Mouse (Mus musculus) left cerebral cortex, postnatal 10 days (tissue): ENCODE results near the gene Baiap2l1. TPM values are rescaled to one million over a fixed set of nuclear protein-coding genes. Genes with fewer than 3 reads are reported as not detected.

Experiments used
- DNase-seq, 2 experiments: peaks; one replicate each; pipeline ENCODE4 v3.0.0; 2021 to 2022; ENCODE audit warnings: low spot score in 2 of 2, mixed read lengths in 1 of 2; ENCODE audit errors: extremely low spot score in 1 of 2
- intact Hi-C: fragments of 180-260 bp; cut with DNase I; formaldehyde crosslinking; loops from one replicate; pipeline ENCODE4 v1.15.1; 2025
- total RNA-seq, 2 experiments: library from RNA; stranded (reverse); gene quantifications; 2 replicates each; pipeline ENCODE4 v1.2.3; 2021

Gene Baiap2l1
- total RNA-seq, 2 experiments from 2014 or later = 0.30 to 0.41 TPM

DNA sequence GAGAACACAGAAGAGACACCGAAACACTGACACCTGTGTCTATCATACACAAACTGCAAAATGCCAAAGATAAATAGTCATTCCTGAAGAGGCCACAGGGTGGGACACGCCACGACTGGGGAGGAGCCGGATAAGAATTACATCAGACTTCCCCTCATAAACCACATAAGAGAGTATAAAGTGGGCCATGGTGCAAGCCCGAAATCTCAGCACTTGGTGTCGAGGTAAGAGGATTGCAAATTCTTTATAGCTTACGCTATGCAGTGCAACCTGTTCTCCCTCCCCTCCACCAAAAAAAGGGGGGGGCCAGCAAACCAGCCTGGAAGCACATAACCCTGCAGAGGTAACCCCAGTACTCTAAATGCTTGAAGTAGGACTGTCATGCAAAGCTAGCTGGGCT is 63.0 kb downstream of the Baiap2l1 start:
- DNase-seq = no peak
- intact Hi-C loops = no loop called here

DNA sequence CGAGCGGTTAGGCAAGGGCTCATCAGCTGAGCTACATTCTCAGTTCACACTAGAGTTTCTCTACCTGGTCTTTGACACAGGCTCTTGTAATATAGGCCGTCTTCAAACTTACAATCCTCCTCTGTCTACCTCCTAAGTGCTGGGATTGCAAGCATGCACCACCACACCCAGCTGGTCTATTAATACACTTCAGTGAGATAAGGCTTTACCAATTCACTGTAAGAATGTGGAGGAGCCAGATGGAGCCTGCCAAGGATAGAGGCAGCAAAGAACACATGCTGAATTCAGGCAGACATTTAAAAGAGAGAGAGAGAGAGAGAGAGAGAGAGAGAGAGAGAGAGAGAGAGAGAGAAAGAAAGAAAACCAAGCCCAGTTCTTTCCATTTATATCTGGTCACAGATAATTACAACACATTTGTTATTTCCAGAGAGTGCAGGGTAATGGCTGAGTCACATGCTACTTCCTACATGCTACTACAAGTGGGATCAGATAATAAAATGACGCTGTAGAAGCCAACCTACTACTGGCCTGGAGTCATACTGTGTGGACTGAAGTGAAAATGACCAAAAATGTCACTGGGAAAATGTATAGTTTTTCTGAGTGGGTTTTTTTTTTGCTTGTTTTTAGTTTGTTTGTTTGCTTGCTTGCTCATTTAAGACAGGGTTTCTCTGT is 68.0 kb downstream of the Baiap2l1 start:
- peak in 1 of 2 experiments; percentile 50 for DNase-seq
- intact Hi-C loops = no loop called here

DNA sequence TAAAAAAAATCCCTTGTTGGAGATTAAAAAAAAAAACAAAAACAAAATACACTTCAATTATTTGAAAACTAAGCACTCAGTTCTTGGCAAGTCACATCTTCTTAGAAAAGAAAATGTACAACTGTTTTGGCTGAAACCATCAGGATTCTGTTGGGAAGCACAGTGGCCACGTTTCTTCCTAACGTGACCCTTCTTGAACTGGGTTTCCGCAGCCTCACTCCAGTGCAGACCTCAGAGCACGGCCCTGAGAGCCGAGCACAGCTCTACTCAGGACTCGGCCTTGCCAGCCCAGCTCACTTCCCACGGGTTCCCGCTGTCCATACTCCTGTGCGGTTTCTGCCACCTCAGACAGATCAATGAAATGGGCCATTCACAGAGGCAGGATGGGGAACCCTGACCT is 69.5 kb downstream of the Baiap2l1 start:
- no peak for DNase-seq
- intact Hi-C loops = no loop called here

DNA sequence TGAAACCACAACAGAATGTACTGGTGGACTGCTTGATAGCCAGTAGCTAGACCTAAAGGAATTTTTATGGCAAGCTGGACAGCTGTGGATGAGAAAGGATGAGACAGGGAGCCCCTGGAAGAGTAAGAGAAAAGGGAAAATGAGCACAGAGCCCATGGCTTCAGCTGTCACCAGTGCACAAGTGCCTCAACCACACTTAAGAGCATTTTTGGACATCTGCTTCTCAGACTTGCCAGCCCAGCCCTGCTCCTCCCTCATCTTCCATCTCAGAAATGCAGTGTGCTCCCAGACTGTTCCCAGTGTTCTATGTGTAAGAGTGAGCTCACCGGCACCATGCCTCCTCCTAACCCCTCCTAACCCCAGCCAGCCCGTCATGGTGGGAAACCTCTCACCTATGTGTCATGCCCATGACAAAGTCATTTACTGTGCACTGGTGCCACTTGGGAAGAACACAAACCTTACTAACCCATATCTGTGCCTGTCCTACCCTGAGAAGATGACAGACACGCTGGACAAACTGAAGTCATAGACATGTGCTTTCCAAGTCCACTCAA is 70.6 kb downstream of the Baiap2l1 start:
- DNase-seq = no peak
- intact Hi-C loops = no loop called here

DNA sequence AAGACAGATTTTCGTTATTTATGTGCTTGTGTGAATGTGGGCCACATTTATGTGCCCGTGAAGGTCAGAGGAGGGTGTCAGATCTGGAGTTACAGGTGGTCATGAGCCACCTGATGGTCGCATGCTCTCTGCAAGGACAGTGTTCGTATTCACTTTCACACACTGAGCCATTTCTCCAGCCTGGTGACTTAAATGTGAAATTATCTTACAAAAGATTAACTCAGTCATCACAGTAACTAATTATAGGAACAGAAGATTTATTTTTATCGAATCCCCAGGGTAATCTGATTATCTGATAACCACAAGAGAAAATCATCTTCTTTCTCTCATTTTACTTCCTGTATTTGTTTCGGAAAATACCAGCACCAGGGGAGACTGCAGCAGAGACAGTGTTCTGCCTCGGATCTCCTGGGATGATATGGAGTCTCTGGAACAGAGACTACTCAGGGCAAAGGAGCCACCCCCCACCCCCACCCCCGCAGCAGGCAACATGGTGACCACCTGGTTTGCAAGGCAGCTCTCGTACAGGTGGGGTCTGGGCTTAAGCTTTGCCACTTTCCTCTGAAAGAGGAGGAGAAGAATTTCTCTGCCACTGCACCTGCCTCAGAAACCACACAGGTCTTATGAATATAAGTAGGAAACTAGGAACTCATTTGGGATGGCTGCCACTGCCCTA is 71.2 kb downstream of the Baiap2l1 start:
- DNase-seq = no peak
- intact Hi-C loops = no loop called here

DNA sequence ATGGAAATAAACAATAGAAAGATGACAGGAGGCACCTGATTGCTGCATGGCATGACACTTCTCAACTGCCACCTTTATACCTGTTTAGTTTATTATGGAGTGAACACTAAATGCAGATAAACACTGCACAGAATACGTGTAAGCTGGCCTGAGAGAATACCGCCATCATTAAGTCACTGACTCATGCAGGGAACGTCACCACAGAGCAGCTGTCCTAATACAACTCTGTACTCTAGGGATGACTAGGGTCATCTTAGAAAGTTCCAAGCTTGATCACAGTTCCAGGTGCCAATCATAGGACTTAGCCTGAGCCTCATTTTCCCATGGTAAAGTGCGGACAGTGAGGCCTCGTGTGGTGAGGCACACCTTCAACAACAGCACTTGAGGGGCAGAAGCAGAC is 73.3 kb downstream of the Baiap2l1 start:
- DNase-seq = no peak
- intact Hi-C loops = no loop called here

DNA sequence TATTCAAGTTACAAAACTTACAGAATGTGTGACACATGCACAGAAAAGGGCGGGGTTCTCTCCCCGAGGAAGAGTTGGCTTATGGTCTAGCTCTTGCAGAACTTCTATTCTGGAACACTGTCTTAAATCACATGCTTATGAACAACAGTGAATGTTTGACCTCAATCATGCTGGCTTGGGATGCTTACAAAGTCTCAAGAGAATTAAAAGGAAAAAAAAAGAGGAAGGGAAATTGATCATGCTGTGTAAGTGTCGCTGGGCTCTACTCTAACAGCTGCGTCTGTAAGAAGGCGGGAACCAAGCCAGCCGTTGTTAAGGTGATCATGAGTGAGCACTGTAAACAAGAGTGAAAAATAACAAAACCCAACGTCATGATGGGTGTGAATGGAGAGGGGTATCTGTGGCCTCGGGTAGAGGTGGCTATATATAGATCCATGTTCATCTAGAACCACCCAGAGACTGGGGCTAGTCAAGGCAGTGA is 74.3 kb downstream of the Baiap2l1 start:
- intact Hi-C loops = no loop called here
- no peak for DNase-seq

DNA sequence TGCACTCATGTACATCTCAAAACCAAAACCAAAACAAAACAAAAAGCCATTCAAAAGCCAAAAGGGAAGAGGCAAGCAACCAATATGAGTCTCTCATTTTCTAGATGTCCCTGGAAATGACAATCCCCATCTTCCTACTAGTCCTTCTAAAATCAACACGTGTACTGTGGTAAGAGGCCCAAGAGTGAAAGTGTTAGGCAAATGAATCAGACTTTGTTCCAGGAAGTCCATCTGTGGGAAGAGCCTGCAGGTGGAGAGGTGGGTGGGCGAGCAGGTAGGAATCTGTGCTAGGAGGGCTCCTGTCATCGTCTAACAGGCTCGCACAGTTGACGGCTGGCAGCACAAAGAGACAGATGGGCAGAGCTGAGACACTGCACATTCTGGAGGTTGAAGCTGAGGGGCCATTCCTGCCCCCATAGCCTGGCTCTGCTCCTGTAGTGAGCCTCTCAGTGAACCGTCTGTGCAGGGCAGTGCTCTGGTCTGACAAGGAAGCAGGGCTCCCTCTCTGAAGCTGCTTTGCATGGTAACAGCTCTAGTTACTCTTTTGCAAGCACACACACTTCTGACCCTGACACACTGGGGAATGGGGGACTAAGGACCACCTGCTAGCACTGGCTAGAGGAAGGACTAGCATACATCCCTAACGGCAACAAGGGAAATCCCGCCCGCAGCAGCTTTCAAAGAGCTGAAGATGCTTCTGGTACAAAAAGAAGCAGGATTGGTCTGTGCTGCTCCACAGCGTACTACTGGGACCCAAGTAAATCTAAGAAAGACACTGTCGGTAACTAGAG is 75.2 kb downstream of the Baiap2l1 start:
- intact Hi-C loops = no loop called here
- no peak for DNase-seq

DNA sequence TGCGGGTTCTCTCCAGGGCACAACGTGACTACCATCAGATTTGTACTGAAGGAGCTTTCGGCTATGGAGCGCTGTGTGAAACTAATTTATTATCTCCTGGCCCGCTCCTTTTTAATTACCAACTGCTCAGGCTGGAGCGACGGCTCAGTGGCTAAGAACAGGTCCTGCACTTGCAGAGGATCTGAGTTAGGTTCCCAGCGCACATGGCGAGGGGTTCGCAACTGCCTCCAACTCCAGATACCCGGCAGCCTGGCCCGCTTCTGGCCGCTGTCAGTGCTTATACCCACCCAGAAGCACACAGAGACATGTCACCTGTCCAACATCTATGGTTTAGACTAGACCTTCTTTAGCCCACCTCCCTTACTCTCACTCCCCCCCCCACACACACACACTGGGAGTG is 78.0 kb downstream of the Baiap2l1 start:
- intact Hi-C loops = no loop called here
- DNase-seq = no peak

DNA sequence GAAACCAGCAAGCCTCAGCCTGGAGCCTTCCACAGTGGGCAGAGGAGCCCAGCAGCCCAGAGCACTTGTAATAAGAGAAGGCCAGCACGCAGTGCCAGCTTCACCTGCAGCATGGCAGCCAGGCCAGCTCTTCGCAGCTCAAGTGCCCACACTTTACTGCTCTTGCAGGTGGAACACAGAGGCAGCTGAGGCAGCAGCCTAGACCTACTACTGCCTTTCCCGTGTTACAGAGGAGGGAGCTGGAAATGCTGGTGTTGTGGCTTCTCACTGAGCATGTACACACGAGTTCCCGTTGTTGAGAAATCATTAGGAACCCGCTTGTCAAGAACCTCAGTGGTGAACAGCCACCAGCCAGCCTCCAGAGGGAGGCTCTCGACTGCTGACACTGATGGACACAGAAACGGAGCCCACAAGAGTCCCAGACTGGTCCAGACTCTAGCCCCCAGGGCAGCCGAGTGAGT is 78.8 kb downstream of the Baiap2l1 start:
- intact Hi-C loops = no loop called here

DNA sequence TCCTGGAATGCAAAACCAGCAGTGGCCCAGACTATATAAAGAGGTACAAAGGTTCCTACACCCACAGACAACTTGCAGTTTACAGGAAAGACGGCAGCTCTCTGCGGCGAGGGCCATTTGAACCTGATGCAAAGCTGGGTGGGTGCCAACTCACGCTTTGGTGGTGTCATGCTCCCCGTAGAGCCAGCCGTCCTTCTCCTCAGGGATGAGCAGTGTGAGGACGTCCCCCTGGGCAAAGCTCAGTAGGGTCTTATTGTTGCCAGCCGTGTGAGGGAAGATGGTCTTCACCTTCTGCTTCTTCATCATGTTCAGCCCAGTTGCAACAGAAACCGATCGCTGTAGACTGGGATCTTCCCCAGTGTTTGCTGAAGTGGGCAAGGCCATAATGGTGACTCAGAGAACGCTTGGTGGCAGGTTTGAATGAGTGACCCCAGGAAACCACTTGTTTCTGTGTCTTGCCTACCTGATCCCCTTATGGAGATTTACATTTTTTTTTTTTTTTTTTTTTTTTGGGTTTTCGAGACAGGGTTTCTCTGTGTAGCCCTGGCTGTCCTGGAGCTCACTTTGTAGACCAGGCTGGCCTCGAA is 79.4 kb downstream of the Baiap2l1 start:
- intact Hi-C loops = no loop called here
- no peak for DNase-seq

More for the DNA sequence above, 78.8 kb downstream of the Baiap2l1 start:
- DNase-seq = no peak

DNA sequence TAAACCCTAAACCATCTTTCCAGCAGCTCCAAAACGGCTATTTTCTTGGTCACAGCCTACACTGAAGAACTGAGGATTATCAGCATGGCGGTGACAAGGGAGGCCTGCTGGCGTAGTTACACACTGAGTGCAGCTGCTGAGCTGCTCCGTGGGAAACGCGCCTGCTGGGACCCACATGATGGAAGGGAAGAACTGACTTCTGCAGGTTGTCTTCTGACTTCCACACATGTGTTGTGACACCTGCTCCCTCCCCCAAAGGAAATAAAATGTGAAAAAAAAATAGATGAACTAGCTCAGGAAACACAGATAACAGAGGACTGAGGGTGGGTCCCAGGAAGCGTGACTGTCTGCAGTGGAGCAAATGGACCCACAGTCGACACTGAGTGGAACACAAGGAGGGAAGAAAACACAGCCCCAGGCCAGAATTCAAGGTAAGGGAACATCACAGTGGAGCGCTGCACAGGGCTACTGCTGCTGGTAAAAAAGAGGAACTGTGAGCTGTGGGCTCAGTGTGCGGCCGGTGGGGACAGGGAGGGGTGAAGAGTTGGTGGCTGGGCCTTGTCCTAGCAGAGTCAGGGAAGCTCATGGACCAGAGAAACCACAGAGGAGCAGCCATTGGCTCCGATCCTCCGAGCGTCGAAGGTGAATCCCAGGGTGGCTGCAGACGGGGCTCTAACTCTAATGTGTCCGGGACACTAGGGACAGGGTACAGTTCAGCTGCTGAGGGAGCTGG is 80.8 kb downstream of the Baiap2l1 start:
- intact Hi-C loops = no loop called here
- DNase-seq = no peak

DNA sequence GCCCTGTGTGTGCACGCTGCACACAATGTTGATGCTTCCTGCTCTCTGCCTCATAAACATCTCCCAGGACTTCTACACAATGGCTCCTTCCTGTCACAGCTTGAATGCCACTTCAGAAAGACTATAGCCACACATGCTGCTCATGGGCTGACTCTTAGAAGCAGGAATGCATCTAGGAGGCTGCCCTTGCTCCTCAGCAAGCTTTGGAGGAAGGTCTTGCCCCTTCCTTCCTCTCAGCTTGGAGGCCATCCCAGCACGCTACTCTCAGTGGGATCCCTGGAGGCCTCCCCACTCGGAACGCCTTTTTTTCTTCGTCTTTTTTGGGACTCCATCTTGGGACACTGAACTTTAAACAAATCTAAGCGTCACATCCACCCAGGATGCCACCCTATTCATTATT is 83.0 kb downstream of the Baiap2l1 start:
- no peak for DNase-seq
- intact Hi-C loops = no loop called here

DNA sequence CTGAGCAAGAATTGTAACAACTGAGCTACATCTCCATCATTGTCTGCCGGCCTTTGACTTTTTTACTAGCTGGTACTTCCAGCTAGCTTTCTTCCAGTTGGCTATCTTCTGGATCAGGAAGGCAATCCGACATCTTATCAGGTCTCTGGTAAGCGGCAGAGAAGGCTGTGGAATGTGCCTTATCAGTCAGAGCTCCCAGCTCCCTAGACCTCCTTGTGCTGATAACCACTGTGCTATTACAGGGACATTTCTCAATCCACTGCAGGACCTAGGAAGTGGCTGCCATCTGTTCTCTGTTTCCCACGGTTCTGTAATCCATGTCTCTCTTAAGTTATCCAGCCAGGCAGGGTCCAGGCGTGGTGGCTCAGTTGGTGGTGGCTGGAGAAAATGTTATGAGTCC is 86.1 kb downstream of the Baiap2l1 start:
- no peak for DNase-seq
- intact Hi-C loops = no loop called here

DNA sequence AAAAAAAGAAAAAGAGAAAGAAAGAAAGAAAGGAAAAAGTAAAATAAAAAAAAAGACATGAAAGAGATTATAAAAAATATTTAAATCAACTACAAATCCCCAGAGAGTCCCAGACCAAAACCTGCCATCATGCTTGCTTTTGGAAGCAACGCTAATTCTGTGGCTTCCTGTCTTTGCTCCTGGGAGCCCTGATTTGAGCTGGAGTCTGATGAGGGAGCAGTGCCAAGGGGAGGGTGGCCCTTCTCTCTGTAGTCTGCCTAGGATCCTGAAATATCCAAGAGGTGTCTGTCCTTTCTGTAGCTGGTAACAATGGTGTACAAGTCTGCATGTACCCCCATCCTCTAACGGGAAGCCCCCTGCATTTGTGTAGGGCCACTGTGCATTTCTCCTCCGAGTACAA is 86.8 kb downstream of the Baiap2l1 start:
- intact Hi-C loops = no loop called here
- DNase-seq = no peak

DNA sequence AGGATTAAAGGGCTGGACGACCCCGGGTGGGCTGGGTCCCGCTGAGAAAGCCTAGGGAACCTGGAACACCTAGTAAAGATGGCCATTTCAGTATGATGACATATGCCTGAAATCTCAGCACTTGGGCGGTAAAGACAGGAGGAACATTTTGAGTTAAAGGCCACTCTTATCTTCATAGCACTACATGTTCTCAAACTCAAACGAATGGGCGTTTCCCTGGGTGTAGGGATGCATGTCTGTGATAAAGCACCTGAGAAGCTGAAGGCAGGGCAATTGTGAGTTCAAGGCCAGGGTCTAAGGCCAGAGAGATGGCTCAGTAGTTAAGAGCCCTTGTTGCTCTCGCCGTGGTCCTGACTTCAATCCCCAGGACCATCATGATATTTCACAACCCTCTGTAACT is 87.5 kb downstream of the Baiap2l1 start:
- no peak for DNase-seq
- intact Hi-C loops = no loop called here

DNA sequence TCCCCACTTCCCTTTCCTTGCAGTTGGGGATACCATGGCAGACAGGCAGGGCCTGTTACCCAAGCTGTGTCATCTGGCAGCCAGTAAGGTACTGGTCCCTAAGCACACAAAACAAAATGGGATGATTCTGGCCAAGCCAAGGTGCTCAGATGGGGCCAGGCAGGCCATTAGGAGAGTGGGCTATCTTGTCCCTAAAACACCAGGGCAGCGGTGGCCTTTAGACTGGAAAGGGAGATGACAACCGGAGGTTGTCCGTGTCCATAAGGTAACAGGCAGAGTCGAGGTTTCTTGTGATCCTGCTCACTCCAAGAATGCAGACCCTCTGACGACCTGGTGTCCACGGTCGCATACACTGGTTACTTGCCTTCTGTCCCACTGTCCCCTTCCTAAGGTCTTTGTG is 88.0 kb downstream of the Baiap2l1 start:
- intact Hi-C loops = loop anchor here (10.0 kb wide), 1 partner anchor 465 kb away; no protein-coding TSS in a partner anchor
- DNase-seq = no peak

DNA sequence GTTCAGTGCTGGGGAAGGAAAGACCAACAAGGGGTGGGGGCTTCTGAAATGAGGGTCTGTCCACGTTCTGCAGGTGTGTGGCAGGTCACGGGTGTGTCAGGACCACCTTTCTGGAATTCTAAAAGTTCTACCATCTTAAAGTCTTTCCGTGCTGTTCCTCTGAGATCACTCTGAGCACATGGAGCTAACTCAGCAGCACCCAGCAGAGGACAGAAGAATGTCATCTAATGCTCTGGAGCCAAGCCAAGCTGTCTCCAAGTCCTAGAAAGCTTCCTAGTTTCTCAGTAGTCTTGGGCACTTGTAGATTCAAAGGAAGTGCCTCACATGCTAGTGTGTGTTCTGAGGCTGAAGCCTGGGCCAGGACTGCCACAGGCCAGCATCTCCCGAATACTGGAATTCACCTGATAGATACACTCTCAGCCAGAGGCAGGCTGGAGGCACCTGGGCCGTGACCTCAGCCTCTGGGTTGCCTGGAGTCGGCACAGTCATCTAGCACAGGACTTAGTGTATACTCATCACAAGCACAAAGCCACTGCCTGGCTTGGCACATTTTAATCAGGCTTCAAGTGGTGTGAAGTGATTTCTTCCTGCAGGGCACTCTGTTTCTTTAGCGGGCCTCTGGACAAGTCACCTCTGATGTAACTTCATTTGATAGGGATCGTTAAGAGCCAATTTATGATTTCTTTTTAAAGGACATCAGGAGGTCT is 90.2 kb downstream of the Baiap2l1 start:
- DNase-seq = peak; percentile 67 to 75
- intact Hi-C loops = loop anchor here (10.0 kb wide), 1 partner anchor 467 kb away; no protein-coding TSS in a partner anchor
